Mouse (Mus musculus): ENCODE results near the gene Svopl.
A peak's percentile ranks its signal among the peaks of the same experiment; 100 is the strongest.

Svopl gene

DNA sequence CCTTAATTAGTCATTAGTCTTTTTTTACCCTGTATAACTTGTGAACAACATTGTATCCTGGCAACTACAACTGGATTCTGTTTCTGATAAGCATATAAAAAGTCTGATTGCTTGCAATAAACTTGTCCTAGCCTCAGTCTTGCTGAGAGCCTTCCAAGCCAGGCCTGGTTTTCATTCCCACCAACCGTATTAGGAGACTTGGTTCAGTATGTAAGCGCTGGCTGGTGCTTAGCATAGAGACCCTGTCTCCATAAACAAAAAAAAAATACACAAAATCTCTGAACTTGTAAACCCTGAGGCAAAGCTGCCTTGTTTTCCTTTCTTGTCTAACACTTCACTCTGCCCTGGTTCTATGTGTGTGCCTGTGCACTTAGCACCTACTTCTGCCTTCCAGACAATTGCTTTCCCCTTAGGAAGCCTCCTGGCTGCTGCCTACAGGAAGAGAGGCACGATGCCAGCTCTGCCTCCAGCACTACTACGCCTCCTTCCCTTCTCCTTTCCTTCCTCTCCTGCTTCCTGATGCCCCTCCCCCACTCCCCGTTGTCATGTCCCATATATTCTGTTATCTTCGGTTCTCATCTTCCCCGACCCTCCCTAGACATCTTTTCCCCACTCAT is 14.8 kb downstream of the Svopl start:
- no peak for DNase-seq (ENCODE audit: low spot score in 2 of 2)

DNA sequence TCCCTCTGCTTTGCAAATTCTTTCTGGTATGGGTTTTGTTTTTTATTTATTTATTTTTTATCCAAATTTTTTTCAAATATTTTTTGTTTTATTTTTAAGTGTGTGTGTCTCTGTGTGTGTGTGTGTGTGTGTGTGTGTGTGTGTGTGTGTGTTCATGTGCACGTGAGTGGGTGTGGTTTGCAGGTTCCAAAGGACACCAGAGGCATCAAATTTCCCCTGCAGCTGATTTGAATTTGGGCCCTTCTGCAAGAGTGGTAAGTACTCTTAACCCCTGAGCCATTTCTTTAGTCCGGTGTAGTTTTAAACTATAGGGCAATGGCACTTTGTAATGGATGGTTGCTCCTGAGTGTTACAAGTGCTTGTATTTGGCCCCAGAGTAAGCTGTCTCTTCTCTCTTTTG is 18.6 kb downstream of the Svopl start:
- no peak for DNase-seq (ENCODE audit: low spot score in 2 of 2)

DNA sequence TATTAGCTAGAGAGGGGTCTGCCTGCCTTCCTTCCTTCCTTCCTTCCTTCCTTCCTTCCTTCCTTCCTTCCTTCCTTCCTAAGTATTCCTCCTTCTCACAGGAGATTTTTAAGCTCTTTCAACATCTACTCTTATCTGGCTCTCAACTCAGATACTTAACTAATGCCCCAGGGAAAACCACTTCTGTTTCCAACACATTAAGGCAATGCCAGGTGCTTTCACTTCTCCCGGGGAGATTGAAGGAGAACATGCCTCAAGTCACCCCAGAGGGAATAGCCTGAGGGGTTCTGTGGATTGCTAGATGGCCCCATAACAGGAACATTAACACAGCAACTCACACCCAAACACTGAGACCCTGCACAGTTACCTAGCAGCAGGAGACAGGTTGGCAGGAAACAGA is 19.0 kb downstream of the Svopl start:
- DNase-seq (ENCODE audit: low spot score in 2 of 2): no peak

DNA sequence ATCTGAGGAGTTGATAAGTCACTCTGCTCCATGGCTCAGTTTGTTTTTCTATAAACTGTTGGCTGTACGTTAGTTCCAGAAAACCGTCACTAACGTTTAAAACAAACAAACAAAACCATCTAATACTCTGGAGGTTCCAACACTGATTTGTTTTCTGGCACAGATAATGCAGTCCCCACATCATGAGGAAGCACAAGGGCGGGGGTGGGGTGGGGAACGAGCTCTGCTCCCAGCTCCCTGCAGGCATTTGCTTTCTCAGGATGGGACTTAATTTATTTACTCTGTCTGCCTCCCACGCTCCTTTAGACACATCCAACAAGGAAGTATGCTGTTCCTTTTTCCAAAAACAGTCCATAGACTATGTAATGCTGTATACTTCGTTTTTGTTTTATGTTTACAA is 23.5 kb downstream of the Svopl start:
- DNase-seq (ENCODE audit: low spot score in 2 of 2): no peak

DNA sequence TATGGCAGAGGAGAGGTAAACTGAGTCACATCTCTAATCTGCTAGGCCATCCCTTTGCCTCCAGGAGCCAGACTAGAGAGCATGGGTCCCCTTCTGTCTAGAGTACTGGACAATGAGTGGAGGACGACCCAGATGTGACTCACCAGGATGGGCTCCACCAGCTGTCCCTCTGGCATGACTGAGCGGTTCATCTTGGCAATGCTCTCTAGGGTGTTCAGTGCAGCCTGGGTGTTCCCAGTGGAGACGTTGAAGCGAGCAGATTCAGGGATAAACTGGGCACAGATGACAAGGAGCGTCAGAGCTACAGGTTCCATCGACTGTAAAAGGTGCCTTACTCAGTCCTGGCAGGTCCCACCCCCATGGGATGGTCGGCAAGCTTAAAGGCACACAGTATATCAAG is 25.4 kb downstream of the Svopl start:
- no peak for DNase-seq (ENCODE audit: low spot score in 2 of 2)

DNA sequence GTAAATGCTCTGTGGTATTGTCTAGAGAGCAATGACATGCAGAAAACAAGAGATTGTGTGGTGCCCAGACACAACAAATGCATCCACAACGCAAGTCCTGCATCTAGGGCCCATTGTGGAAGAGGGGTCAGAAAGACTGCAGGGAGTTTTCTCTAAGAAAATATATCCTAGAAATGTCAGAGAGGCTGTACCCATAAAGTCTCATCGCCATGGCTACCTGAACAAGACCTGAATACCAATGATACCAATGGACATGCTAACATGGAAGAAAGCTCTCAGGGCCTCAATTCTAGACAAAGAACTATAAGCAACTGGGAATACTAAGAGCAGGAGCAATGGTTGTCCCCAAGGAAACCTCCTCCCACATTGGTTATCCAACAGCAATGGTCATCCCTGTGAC is 34.0 kb downstream of the Svopl start:
- DNase-seq (ENCODE audit: low spot score in 2 of 2): no peak

DNA sequence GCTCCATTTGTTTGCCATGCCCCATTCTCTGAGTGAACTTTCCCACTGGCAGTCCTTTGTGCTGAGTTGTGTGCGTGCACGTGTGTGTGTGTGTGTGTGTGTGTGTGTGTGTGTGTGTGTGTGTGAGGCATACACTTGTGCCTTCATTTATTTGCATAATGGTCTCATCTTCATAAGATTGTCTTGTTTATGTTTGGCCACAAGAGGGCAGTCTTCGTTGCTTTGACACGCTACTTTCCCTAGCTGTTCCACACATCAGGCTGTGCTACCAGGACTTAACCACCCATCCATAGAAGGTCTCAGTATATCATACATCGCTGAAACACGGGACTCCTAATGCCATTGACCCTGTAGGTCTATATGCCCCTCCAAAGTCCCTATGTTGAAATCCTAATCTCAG is 39.3 kb downstream of the Svopl start:
- DNase-seq (ENCODE audit: low spot score in 2 of 2): peak in 1 of 2 experiments; percentile 7

DNA sequence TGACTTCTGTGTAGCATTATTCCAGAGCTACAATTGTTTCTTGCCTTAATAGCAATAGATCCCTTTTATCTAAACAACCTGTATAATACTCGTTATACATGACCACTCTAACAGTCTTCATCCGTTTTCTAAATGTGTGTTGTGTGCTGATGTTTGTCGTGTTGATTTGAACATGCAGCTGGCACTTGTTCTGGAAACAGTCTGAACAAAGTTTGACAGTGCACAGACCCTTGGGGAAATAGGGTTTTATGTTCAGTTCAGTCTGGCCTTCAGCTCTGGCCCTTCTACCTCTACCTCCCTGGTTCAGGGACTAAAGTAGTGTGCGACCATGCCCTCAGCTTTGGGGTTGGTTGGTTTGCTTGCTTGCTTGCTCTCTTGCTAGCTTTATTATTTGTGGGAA is 79.4 kb downstream of the Svopl start:
- DNase-seq (ENCODE audit: low spot score in 2 of 2): no peak

DNA sequence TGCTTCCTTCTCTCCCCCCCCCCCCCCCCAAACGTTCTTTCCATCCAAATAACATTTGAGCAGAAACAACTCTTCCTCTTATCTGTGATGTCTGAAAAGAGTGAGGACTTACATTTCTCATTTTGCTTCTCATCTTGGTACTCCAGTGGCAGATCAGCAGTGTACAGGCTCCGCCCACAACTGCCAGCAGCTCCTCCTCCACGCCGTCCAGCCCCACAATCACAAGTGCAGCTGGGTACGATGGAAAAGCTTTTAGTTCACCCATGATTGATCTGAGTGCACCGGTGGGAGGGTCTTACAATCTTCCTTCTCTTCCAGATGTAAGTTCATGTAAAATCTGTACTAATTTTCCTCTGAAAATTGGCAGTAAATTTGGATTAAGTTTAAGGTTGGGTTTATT is 95.5 kb downstream of the Svopl start:
- no peak for DNase-seq (ENCODE audit: low spot score in 2 of 2)

DNA sequence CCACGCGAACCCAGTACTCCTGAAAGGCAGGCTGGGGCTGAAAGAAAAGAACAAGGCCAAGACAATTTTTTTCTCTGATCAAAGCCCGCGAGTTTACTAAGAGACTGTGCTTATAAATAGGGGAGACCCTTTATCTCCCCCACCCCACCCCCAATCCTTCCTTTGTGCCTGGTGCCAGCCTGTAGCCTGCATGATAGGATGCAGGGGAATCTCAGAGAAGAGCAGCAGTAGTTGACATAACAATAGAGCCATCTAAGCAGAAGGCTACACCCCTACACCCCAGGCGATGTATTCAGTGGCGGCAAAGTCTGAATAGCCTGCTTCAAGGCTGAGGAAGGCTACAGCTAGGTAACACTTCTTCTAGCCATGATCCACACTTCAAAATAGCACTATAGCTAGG is 110.3 kb downstream of the Svopl start:
- no peak for DNase-seq (ENCODE audit: low spot score in 2 of 2)
